Mouse (Mus musculus) heart, embryonic 16.5 days (tissue): ENCODE measurements around the gene Pcolce. TPM values are rescaled to one million over a fixed set of nuclear protein-coding genes. Genes with fewer than 3 reads are reported as not detected.
"Not testable (repeated sequence)": the region's sequence is repeated elsewhere in the genome, so short reads cannot be mapped to it uniquely, and the experiment has no call there.

ENCODE experiments used
- ATAC-seq: fragments of 200-750 bp; cut with Nextera tagmentation; replicated peaks from 2 replicates; pipeline ENCODE4 v1.8.0; 2017; ENCODE audit warnings: moderate number of reproducible peaks; ENCODE audit not compliant: insufficient read depth, low FRiP score; ENCODE audit errors: extremely low read depth
- H3K27ac ChIP-seq: fragments of 300-500 bp; sonication (generic); 2 replicates; pipeline ENCODE4 v1.5.1; 2014; ENCODE audit warnings: mild to moderate bottlenecking, low read length, control low read depth, moderate library complexity
- H3K27me3 ChIP-seq: fragments of 300-500 bp; sonication (generic); 2 replicates; pipeline ENCODE4 v1.6.1; 2014; ENCODE audit warnings: low read length, mixed read lengths; ENCODE audit not compliant: control insufficient read depth, insufficient read depth
- H3K36me3 ChIP-seq: fragments of 300-500 bp; sonication (generic); 2 replicates; pipeline ENCODE4 v1.6.1; 2014; ENCODE audit not compliant: control insufficient read depth, insufficient read depth
- H3K4me1 ChIP-seq: fragments of 300-500 bp; sonication (generic); 2 replicates; pipeline ENCODE4 v1.6.1; 2014; ENCODE audit warnings: low read length, mixed read lengths; ENCODE audit not compliant: control insufficient read depth, insufficient read depth
- H3K4me2 ChIP-seq: fragments of 300-500 bp; sonication (generic); 2 replicates; pipeline ENCODE4 v1.6.1; 2014; ENCODE audit warnings: low read depth, mild to moderate bottlenecking, control low read depth, low read length
- H3K4me3 ChIP-seq: fragments of 300-500 bp; sonication (generic); 2 replicates; pipeline ENCODE4 v1.5.1; 2014; ENCODE audit warnings: mild to moderate bottlenecking, control low read depth, low read length
- H3K9ac ChIP-seq: fragments of 300-500 bp; sonication (generic); 2 replicates; pipeline ENCODE4 v1.6.1; 2014; ENCODE audit warnings: low read length, control low read depth
- H3K9me3 ChIP-seq: fragments of 300-500 bp; sonication (generic); replicated peaks from 2 replicates; pipeline ENCODE4 v1.6.1; 2016; ENCODE audit warnings: low read length; ENCODE audit not compliant: control insufficient read depth
- WGBS: fragments of 180-500 bp; shearing (Covaris S2); extraction: QIAGEN DNeasy Blood & Tissue Kit; methylation state at CpG from one replicate; pipeline ENCODE4 v1.1.7; 2014; 5-methylcytosine and 5-hydroxymethylcytosine counted together
- polyA plus RNA-seq: library from polyadenylated mRNA; unstranded; fragments of >200 nt; fragmentation: Nextera tagmentation; extraction: Ambion mirVana; gene quantifications from 2 replicates; pipeline ENCODE4 v1.2.1, GENCODE M21; 2015

Gene Pcolce
- polyA plus RNA-seq, 1 experiment from 2014 or later, result 121 TPM

GRCm38 (mm10) chr5:137623937-137624530 is 10.4 kb upstream of the Pcolce start:
- Histone ChIP-seq H3K36me3 (no peaks in the 10 kb centered on the region), H3K4me1 (peaks cover 3% of the 10 kb centered on the region; the same call in 1 of the 2 replicates), H3K9me3 (no peaks in the 10 kb centered on the region), H3K27me3 (no peaks in the 10 kb centered on the region), H3K27ac (no peak overlapping the region), H3K4me2 (no peak overlapping the region), H3K9ac (no peak overlapping the region), H3K4me3 (no peak overlapping the region)
- no peak for ATAC-seq
- WGBS, result 70% methylated on average over 11 of the region's 11 CpGs

DNA sequence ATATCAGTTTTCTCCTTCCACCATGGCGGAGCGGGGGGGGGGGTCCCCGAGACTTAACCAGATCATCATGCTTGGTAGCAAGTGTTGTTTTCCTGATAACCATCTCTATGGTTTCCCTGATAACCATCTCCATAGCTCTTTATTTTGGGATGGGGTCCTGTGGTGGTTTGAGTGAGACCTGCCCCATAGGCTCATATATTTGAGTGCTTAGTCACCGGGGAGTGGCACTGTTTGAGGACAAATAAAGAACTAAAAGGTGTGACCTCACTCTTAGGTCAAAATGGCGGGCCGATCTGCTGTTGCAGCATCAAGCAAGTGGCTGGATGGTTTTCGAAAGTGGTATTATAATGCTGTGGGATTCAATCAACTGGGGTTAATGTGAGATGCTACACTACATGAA is 1.8 kb upstream of the Pcolce start:
- Histone ChIP-seq H3K27me3 (no peaks in the 10 kb centered on the region), H3K27ac (no peak overlapping the region), H3K9me3 (no peaks in the 10 kb centered on the region), H3K4me2 (no peak overlapping the region), H3K9ac (no peak overlapping the region), H3K4me3 (no peak overlapping the region), H3K36me3 (no peaks in the 10 kb centered on the region), H3K4me1 (peaks cover 11% of the 10 kb centered on the region)
- 85% methylated on average over 7 of the region's 7 CpGs for WGBS
- ATAC-seq, result no peak

- not testable (repeated sequence) for H3K4me3 ChIP-seq, H3K9me3 ChIP-seq, ATAC-seq, H3K36me3 ChIP-seq, H3K9ac ChIP-seq, H3K27me3 ChIP-seq, H3K27ac ChIP-seq, H3K4me2 ChIP-seq
- H3K4me1 ChIP-seq, result peaks cover 13% of the 10 kb centered on the region
- WGBS, result 83% methylated on average over 2 of the region's 2 CpGs
Measured at GRCm38 (mm10) chr5:137614921-137615320, 1.3 kb upstream of the Pcolce start.

DNA sequence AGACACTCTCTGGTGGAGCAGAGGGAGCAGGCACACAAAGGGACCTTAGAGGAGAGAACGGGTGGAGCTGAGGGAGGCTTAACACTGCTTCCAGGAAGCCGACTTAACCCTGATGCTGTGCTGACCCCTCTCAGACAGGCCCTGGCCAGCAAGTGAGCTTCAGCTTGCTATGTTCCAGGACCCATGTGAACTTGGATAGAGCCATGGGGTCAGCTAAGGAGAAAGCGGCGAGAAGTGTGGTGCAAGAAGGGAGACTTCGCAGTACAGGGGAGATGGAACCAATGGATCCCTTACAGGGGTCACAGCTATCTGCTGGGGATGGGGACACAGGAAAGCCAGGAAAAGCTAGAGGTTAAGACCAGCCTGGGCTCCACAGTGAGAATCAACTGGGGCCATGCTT is 508 bp downstream of the Pcolce start:
- no peak for ATAC-seq
- WGBS, result 78% methylated on average over 5 of the region's 5 CpGs
- H3K27me3 ChIP-seq, result no peaks in the 10 kb centered on the region
- no peaks in the 10 kb centered on the region for H3K9me3 ChIP-seq
- H3K4me3 ChIP-seq, result no peak overlapping the region
- H3K4me2 ChIP-seq, result no peak overlapping the region
- no peaks in the 10 kb centered on the region for H3K36me3 ChIP-seq
- H3K4me1 ChIP-seq, result peaks cover 28% of the 10 kb centered on the region
- H3K9ac ChIP-seq, result no peak overlapping the region
- H3K27ac ChIP-seq, result no peak overlapping the region; the same call in 1 of the 2 replicates

DNA sequence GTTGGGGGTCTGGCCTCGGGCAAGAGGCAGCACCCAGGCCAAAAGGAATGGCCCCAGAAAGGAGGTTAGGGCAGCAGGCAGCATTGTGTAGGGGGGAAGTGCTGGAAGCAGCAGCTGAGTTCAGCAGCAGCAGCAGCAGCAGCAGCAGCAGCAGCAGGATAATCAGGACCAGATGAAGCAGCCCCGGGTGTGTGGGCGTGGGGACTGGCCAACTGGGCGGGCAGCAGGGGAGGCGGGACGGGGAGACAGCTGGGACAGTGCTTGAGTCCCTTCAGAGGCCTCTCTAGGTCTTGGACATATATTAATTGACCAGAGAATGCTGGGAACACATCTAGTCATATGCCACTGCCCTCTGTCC is 2.4 kb downstream of the Pcolce start:
- Histone ChIP-seq H3K27me3 (no peaks in the 10 kb centered on the region), H3K9me3 (no peaks in the 10 kb centered on the region), H3K4me1 (peaks cover 30% of the 10 kb centered on the region), H3K36me3 (peaks cover 5% of the 10 kb centered on the region), H3K4me2 (peak overlapping the region; percentile 63), H3K27ac (peak overlapping the region; percentile 94), H3K9ac (peak overlapping the region; percentile 72), H3K4me3 (peak overlapping the region; percentile 36)
- peak; percentile 54 for ATAC-seq
- 3% methylated on average over 6 of the region's 6 CpGs for WGBS

GRCm38 (mm10) chr5:137610548-137611244 is 2.9 kb downstream of the Pcolce start:
- no peaks in the 10 kb centered on the region for H3K27me3 ChIP-seq
- peaks cover 30% of the 10 kb centered on the region for H3K4me1 ChIP-seq
- H3K4me3 ChIP-seq, result peak overlapping the region; percentile 36
- H3K36me3 ChIP-seq, result peaks cover 8% of the 10 kb centered on the region
- H3K4me2 ChIP-seq, result peak overlapping the region; percentile 63
- no peaks in the 10 kb centered on the region for H3K9me3 ChIP-seq
- ATAC-seq, result peak; percentile 73
- 7% methylated on average over 12 of the region's 12 CpGs for WGBS
- peak overlapping the region; percentile 94 for H3K27ac ChIP-seq
- peak overlapping the region; percentile 72 for H3K9ac ChIP-seq

- no peak for ATAC-seq
- H3K4me1 ChIP-seq, result peaks cover 30% of the 10 kb centered on the region
- 48% methylated on average over 4 of the region's 4 CpGs for WGBS
- peaks cover 8% of the 10 kb centered on the region for H3K36me3 ChIP-seq
- H3K9ac ChIP-seq, result peak overlapping the region; percentile 72; the same call in 1 of the 2 replicates
- peak overlapping the region; percentile 63 for H3K4me2 ChIP-seq
- H3K4me3 ChIP-seq, result peak overlapping the region; percentile 36
- H3K27ac ChIP-seq, result peak overlapping the region; percentile 94
- H3K27me3 ChIP-seq, result no peaks in the 10 kb centered on the region
- H3K9me3 ChIP-seq, result no peaks in the 10 kb centered on the region
Measured at GRCm38 (mm10) chr5:137610056-137610455, 3.5 kb downstream of the Pcolce start.

- no peak overlapping the region for H3K4me3 ChIP-seq
- H3K4me2 ChIP-seq, result no peak overlapping the region; the same call in 1 of the 2 replicates
- H3K4me1 ChIP-seq, result peaks cover 30% of the 10 kb centered on the region
- H3K27ac ChIP-seq, result no peak overlapping the region
- H3K36me3 ChIP-seq, result peaks cover 8% of the 10 kb centered on the region
- no peak for ATAC-seq
- no peaks in the 10 kb centered on the region for H3K27me3 ChIP-seq
- no peaks in the 10 kb centered on the region for H3K9me3 ChIP-seq
- H3K9ac ChIP-seq, result no peak overlapping the region
- 66% methylated on average over 3 of the region's 3 CpGs for WGBS
Measured at GRCm38 (mm10) chr5:137609292-137609691, 4.3 kb downstream of the Pcolce start.

DNA sequence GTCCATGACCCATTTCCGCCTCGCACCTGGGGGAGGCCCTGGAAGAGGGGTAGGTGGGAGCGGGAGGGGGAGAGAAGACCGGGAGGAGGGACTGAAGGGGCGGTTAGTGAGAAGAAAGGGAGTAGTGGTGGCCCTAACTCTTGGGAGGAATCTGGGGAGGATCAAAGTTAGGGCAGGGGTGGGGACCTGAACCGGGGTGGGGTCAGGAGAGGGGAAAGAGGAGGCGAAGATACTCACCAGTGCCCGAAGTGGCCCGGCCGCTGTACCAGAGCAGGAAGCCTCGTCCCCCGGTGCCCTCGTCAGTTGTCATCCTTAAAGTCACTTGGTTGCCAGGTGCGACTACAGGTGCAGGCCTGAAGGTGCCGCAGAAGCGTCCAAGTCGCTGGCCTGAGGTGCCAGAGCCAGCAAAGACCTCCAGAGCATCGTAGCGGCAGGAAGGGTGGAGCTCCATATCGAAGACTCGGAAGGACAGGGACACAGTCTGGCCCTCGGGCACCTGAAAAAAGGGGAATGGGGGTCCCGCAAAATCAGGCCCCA is 4.9 kb downstream of the Pcolce start:
- no peaks in the 10 kb centered on the region for H3K9me3 ChIP-seq
- H3K4me1 ChIP-seq, result peaks cover 30% of the 10 kb centered on the region
- H3K36me3 ChIP-seq, result peaks cover 9% of the 10 kb centered on the region
- peak overlapping the region; percentile 37 for H3K4me2 ChIP-seq
- ATAC-seq, result no peak
- no peaks in the 10 kb centered on the region for H3K27me3 ChIP-seq
- no peak overlapping the region for H3K27ac ChIP-seq
- H3K9ac ChIP-seq, result peak overlapping the region; percentile 60; the same call in 1 of the 2 replicates
- no peak overlapping the region for H3K4me3 ChIP-seq
- WGBS, result 33% methylated on average over 22 of the region's 23 CpGs
